Comparison of ENCODE assay signal across 25 mouse cellular contexts in the genomic region with DNA sequence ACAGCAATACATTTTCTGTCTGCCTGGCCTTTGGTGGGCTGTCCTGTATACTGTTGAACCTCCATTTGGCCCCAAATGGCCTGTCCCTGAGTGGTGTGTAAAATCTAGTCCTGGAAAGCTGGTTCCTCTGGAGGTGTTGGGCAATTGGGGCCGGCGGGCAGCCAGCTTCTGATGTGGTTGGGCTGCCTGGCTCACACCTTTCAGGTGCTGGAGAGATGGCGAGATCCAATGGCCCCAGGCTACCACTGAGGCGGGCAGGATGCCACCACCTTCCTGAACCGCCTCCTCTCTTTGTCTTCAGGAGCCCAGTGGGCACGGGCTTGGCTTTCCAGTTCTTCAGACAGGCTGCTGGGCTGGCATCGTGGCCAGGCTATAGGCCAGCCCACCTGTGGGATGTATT.
"Had no signal": no experiment of that assay in that cellular context is flagged by ENCODE, and none has a peak within 500 bp of the region (broad histone marks: within the 10 kb centered on the region; RNA-seq: fewer than 3 reads in every experiment).

No protein-coding gene starts in this region.

- H3K9ac ChIP-seq: heart, embryonic 13.5 days; heart, embryonic 15.5 days; hindbrain, embryonic 12.5 days; hindbrain, embryonic 14.5 days; intestine, embryonic 15.5 days; limb, embryonic 12.5 days had no signal

- H3K27me3 ChIP-seq: heart, embryonic 13.5 days; heart, embryonic 15.5 days; hindbrain, embryonic 12.5 days; intestine, embryonic 15.5 days; limb, embryonic 12.5 days had no signal

- H3K36me3 ChIP-seq: heart, embryonic 15.5 days; hindbrain, embryonic 12.5 days; intestine, embryonic 15.5 days had no signal

- H3K9me3 ChIP-seq: heart, embryonic 13.5 days; heart, embryonic 15.5 days; hindbrain, embryonic 10.5 days; hindbrain, embryonic 12.5 days; intestine, embryonic 15.5 days; limb, embryonic 10.5 days; limb, embryonic 12.5 days had no signal

- H3K27ac ChIP-seq: heart, adult 2 months; heart, embryonic 13.5 days; heart, embryonic 15.5 days; hindbrain, embryonic 10.5 days; hindbrain, embryonic 12.5 days; hindbrain, embryonic 14.5 days; intestine, embryonic 15.5 days; layer of hippocampus, adult 2 months; left cerebral cortex, adult 2 months; limb, embryonic 10.5 days; limb, embryonic 12.5 days had no signal

- DNase-seq: gastrocnemius, postnatal 14 days; gastrocnemius, postnatal 36 days; heart, adult 2 months; heart, postnatal 14 days; heart, postnatal 36 days; kidney, adult 18-20 months; kidney, adult 8-10 months; kidney, postnatal 10 days; kidney, postnatal 25 days; kidney, postnatal 4 days; liver had no signal

- H3K4me3 ChIP-seq: heart, adult 2 months; heart, embryonic 13.5 days; heart, embryonic 15.5 days; hindbrain, embryonic 10.5 days; hindbrain, embryonic 12.5 days; intestine, embryonic 15.5 days; layer of hippocampus, adult 2 months; left cerebral cortex, adult 2 months; limb, embryonic 10.5 days; limb, embryonic 12.5 days had no signal

- H3K4me2 ChIP-seq: heart, embryonic 11.5 days; heart, embryonic 13.5 days; heart, embryonic 15.5 days; hindbrain, embryonic 12.5 days; hindbrain, embryonic 14.5 days; intestine, embryonic 15.5 days; limb, embryonic 12.5 days had no signal

- ATAC-seq: hindbrain, embryonic 16.5 days; inflammation-experienced regulatory T-cells, adult 6 months; intestine, embryonic 15.5 days; intestine, postnatal 0 days had no signal
